Mouse (Mus musculus) midbrain, embryonic 13.5 days (tissue): ENCODE measurements at regions not wholly inside any gene's neighbourhood (a gene's known extent, or its start where the extent isn't known, plus 50 kb on each side); places are given as distances from the start of the nearest gene placed in this dataset.

Source experiments
- ATAC-seq: fragments of 200-750 bp; cut with Nextera tagmentation; 2 replicates; pipeline ENCODE4 v1.8.0; 2017; ENCODE audit warnings: mild to moderate bottlenecking, moderate TSS enrichment, moderate library complexity
- H3K27ac ChIP-seq: fragments of 300-500 bp; sonication (generic); 2 replicates; pipeline ENCODE4 v1.5.1; 2015; ENCODE audit warnings: inconsistent platforms, mild to moderate bottlenecking, moderate library complexity
- H3K27me3 ChIP-seq: fragments of 300-500 bp; sonication (generic); 2 replicates; pipeline ENCODE4 v1.6.1; 2015; ENCODE audit warnings: mild to moderate bottlenecking, inconsistent platforms
- H3K36me3 ChIP-seq: fragments of 300-500 bp; sonication (generic); 2 replicates; pipeline ENCODE4 v1.6.1; 2015; ENCODE audit warnings: mild to moderate bottlenecking, inconsistent platforms
- H3K4me1 ChIP-seq: fragments of 300-500 bp; sonication (generic); replicated peaks from 2 replicates; pipeline ENCODE4 v1.6.1; 2015; ENCODE audit warnings: inconsistent platforms
- H3K4me2 ChIP-seq: fragments of 300-500 bp; sonication (generic); replicated peaks from 2 replicates; pipeline ENCODE4 v1.6.1; 2015; ENCODE audit warnings: moderate library complexity, mild to moderate bottlenecking, inconsistent platforms
- H3K4me3 ChIP-seq: fragments of 300-500 bp; sonication (generic); replicated peaks from 2 replicates; pipeline ENCODE4 v1.5.1; 2015; ENCODE audit warnings: mild to moderate bottlenecking, inconsistent platforms
- H3K9ac ChIP-seq: fragments of 300-500 bp; sonication (generic); replicated peaks from 2 replicates; pipeline ENCODE4 v1.6.1; 2015; ENCODE audit warnings: mild to moderate bottlenecking, inconsistent platforms
- H3K9me3 ChIP-seq: fragments of 300-500 bp; sonication (generic); 2 replicates; pipeline ENCODE4 v1.6.1; 2016; ENCODE audit warnings: mild to moderate bottlenecking, inconsistent platforms
- WGBS: fragments of 180-500 bp; shearing (Covaris S2); methylation state at CpG from one replicate; pipeline ENCODE4 v1.1.7; 2015; 5-methylcytosine and 5-hydroxymethylcytosine counted together

DNA sequence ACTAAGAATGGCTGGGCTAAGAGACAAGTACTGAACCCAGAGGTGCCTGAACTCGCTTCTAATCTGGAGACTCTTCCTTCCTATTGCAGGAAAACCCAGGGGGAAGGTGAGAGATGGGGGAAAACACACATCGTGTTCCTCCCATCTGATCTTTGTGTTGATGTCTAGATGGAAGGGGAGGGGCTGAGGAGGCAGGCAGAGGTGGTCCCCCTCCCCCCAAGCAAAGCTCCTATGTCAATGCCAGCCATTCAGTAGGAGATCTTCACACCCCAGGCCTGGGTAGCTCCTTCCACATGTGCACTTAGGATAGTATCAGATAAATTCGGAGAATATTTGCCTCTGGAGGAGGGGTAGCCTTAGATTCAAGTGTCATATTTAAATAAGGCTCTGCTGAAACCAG is 118.0 kb upstream of the Ralgapa2 start:
- no peaks in the 10 kb centered on the region for H3K4me1 ChIP-seq
- 77% methylated on average over 3 of the region's 3 CpGs for WGBS
- no peak overlapping the region for H3K27ac ChIP-seq
- H3K27me3 ChIP-seq = peaks cover 88% of the 10 kb centered on the region
- H3K9me3 ChIP-seq = no peaks in the 10 kb centered on the region
- no peak overlapping the region for H3K4me2 ChIP-seq
- ATAC-seq = no peak
- no peaks in the 10 kb centered on the region for H3K36me3 ChIP-seq
- H3K4me3 ChIP-seq = no peak overlapping the region
- no peak overlapping the region for H3K9ac ChIP-seq

DNA sequence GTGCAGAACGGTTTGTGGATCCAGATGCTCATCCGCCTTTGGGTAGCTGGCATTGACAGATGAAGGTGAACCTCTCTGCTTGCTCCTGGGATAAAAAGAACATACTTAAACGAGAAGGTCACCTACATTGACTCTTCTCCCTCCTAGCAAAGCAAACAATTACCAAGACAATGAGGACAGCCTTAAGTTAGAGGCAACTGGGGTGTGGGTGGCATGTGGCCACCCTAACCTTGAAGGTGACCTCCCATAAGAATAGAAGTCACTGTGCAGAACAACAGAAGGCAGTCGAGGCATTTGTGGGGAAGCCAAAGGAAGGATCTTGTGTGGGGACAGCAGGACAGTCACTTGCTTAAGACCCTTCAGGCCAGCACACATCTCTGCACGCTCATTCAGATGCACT is 119.0 kb upstream of the Ralgapa2 start:
- Histone ChIP-seq H3K9me3 (no peaks in the 10 kb centered on the region), H3K27me3 (peaks cover 89% of the 10 kb centered on the region), H3K4me1 (no peaks in the 10 kb centered on the region), H3K4me2 (no peak overlapping the region), H3K36me3 (no peaks in the 10 kb centered on the region), H3K9ac (no peak overlapping the region), H3K4me3 (no peak overlapping the region), H3K27ac (no peak overlapping the region)
- 79% methylated on average over 5 of the region's 5 CpGs for WGBS
- no peak for ATAC-seq

- Histone ChIP-seq H3K4me3 (no peak overlapping the region), H3K27me3 (peaks cover 89% of the 10 kb centered on the region), H3K4me1 (no peaks in the 10 kb centered on the region), H3K9me3 (no peaks in the 10 kb centered on the region), H3K4me2 (no peak overlapping the region), H3K36me3 (no peaks in the 10 kb centered on the region), H3K27ac (no peak overlapping the region), H3K9ac (no peak overlapping the region)
- peak; percentile 75 for ATAC-seq
- 50% methylated on average over 16 of the region's 16 CpGs for WGBS
These were observed 121.4 kb upstream of the Ralgapa2 start for GRCm38 (mm10) chr2:146633329-146634070.

- Histone ChIP-seq H3K4me3 (no peak overlapping the region), H3K9ac (no peak overlapping the region), H3K4me2 (no peak overlapping the region), H3K9me3 (no peaks in the 10 kb centered on the region), H3K27me3 (peaks cover 51% of the 10 kb centered on the region), H3K4me1 (no peaks in the 10 kb centered on the region), H3K36me3 (no peaks in the 10 kb centered on the region), H3K27ac (no peak overlapping the region)
- ATAC-seq = no peak
- 49% methylated on average over 5 of the region's 5 CpGs for WGBS
These were observed 125.4 kb upstream of the Ralgapa2 start for GRCm38 (mm10) chr2:146637573-146637972.

DNA sequence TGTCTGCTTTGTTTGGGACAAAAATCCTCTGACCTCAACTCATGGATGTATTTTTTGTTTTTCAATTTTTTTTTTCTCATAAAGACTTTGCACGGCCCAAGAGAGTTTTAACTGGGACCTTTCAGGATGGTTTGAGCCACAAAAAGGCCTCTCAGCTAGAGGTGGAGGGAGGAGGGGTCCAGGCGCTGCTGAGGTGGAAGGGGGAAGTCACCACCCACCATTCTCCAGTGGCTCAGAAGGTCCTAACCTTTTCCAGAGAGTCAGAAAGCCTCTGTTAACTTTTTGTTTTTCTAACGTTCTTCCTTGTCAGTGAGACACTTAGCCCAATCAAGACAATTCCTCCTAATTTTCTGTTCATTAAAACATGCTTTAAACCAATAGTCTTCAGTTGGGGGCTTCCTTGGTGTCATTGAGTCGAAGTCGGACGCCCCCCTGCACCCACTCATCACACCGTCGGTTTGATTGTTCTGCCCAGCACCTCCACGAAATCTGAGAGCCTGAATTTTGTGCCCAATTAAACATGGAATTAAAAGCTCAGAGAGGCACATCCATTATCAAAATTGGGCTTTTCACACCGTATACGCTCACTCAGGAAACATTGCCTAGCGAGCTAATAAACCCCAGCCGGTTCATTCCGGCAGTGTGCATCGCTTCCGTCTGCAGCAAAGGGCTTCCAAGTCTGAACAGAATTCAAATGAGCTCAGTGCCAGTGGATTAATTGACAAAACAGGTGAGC is 134.3 kb upstream of the Ralgapa2 start:
- Histone ChIP-seq H3K4me2 (peak overlapping the region; percentile 31), H3K4me1 (peaks cover 8% of the 10 kb centered on the region), H3K27me3 (peaks cover 12% of the 10 kb centered on the region), H3K36me3 (no peaks in the 10 kb centered on the region), H3K9me3 (no peaks in the 10 kb centered on the region), H3K4me3 (no peak overlapping the region), H3K9ac (no peak overlapping the region), H3K27ac (peak overlapping the region; percentile 45)
- ATAC-seq = peak; percentile 79
- 19% methylated on average over 16 of the region's 16 CpGs for WGBS

- Histone ChIP-seq H3K36me3 (no peaks in the 10 kb centered on the region), H3K4me1 (peaks cover 8% of the 10 kb centered on the region), H3K27me3 (peaks cover 12% of the 10 kb centered on the region), H3K9ac (no peak overlapping the region), H3K4me3 (no peak overlapping the region), H3K27ac (peak overlapping the region; percentile 45; the same call in 1 of the 2 replicates), H3K9me3 (no peaks in the 10 kb centered on the region), H3K4me2 (peak overlapping the region; percentile 31; the same call in 1 of the 2 replicates)
- 76% methylated on average over 2 of the region's 2 CpGs for WGBS
- ATAC-seq = peak; percentile 34; the same call in 1 of the 2 replicates
These were observed 134.8 kb upstream of the Ralgapa2 start for GRCm38 (mm10) chr2:146646973-146647282.

- H3K36me3 ChIP-seq = no peaks in the 10 kb centered on the region
- H3K4me1 ChIP-seq = 0 out of 2 replicates have a peak, but pooled peaks cover 2% of the 10 kb centered on the region
- no peak overlapping the region for H3K4me3 ChIP-seq
- WGBS = 32% methylated on average over 3 of the region's 3 CpGs
- no peak overlapping the region for H3K27ac ChIP-seq
- no peaks in the 10 kb centered on the region for H3K9me3 ChIP-seq
- H3K4me2 ChIP-seq = no peak overlapping the region
- ATAC-seq = no peak
- peaks cover 66% of the 10 kb centered on the region for H3K27me3 ChIP-seq
- H3K9ac ChIP-seq = no peak overlapping the region
These were observed 149.2 kb upstream of the Ralgapa2 start for GRCm38 (mm10) chr2:146661346-146661745.

GRCm38 (mm10) chr2:146672761-146673160 is 160.6 kb upstream of the Ralgapa2 start:
- Histone ChIP-seq H3K36me3 (no peaks in the 10 kb centered on the region), H3K4me2 (no peak overlapping the region), H3K4me1 (no peaks in the 10 kb centered on the region), H3K9ac (no peak overlapping the region), H3K27me3 (0 out of 2 replicates have a peak, but pooled peaks cover 6% of the 10 kb centered on the region), H3K9me3 (no peaks in the 10 kb centered on the region), H3K4me3 (no peak overlapping the region), H3K27ac (no peak overlapping the region)
- no peak for ATAC-seq
- 52% methylated on average over 2 of the region's 2 CpGs for WGBS

DNA sequence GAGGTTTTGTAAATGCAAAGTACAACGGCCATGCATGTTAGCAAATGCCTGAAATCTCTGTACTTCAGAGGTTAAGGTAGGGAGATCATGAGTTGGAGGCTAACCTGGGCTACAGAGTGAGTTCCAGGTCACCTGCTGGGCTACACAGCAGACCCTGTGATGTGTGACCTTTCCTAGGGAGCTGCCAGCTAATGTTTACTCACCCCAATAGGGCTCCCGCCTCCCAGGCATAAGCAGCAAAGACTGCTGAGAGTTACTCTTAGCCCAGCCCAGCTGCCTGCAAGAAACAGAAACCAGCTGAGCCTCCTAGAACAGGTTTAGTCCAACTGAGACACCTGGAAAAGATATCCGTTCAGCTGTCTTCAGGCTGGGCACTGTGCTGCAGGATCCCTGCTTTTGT is 169.8 kb upstream of the Ralgapa2 start:
- Histone ChIP-seq H3K36me3 (no peaks in the 10 kb centered on the region), H3K4me1 (no peaks in the 10 kb centered on the region), H3K9ac (no peak overlapping the region), H3K4me2 (no peak overlapping the region), H3K4me3 (no peak overlapping the region), H3K27ac (no peak overlapping the region), H3K9me3 (no peaks in the 10 kb centered on the region), H3K27me3 (peaks cover 15% of the 10 kb centered on the region)
- ATAC-seq = no peak
- 78% methylated on average over 3 of the region's 3 CpGs for WGBS

GRCm38 (mm10) chr2:146685854-146686507 is 169.7 kb upstream of the Kiz start:
- Histone ChIP-seq H3K9me3 (no peaks in the 10 kb centered on the region), H3K27ac (no peak overlapping the region), H3K9ac (no peak overlapping the region), H3K27me3 (peaks cover 24% of the 10 kb centered on the region), H3K4me3 (no peak overlapping the region), H3K4me1 (no peaks in the 10 kb centered on the region), H3K36me3 (no peaks in the 10 kb centered on the region), H3K4me2 (no peak overlapping the region)
- 0 out of 2 replicates have a peak, but pooled peaks have one; percentile 48 for ATAC-seq
- 69% methylated on average over 5 of the region's 5 CpGs for WGBS

GRCm38 (mm10) chr2:146688544-146688943 is 167.1 kb upstream of the Kiz start:
- no peak for ATAC-seq

GRCm38 (mm10) chr2:146693484-146693883 is 162.2 kb upstream of the Kiz start:
- Histone ChIP-seq H3K36me3 (no peaks in the 10 kb centered on the region), H3K27ac (peak overlapping the region; percentile 65), H3K27me3 (peaks cover 29% of the 10 kb centered on the region), H3K4me1 (peaks cover 20% of the 10 kb centered on the region), H3K4me2 (peak overlapping the region; percentile 18; the same call in 1 of the 2 replicates), H3K9ac (no peak overlapping the region), H3K4me3 (no peak overlapping the region), H3K9me3 (no peaks in the 10 kb centered on the region)
- WGBS = 30% methylated on average over 2 of the region's 2 CpGs
- ATAC-seq = peak; percentile 19; the same call in 1 of the 2 replicates

More at GRCm38 (mm10) chr2:146688544-146688943, 167.1 kb upstream of the Kiz start:
- no peak overlapping the region for H3K9ac ChIP-seq
- no peak overlapping the region for H3K27ac ChIP-seq
- H3K9me3 ChIP-seq = no peaks in the 10 kb centered on the region
- H3K4me3 ChIP-seq = no peak overlapping the region
- no peak overlapping the region for H3K4me2 ChIP-seq
- whole genome bisulfite sequencing = 78% methylated on average over 7 of the region's 7 CpGs
- no peaks in the 10 kb centered on the region for H3K36me3 ChIP-seq
- H3K27me3 ChIP-seq = peaks cover 25% of the 10 kb centered on the region
- H3K4me1 ChIP-seq = peaks cover 9% of the 10 kb centered on the region
